Mouse (Mus musculus): ENCODE data around the gene Cops6.

Gene Cops6

DNA sequence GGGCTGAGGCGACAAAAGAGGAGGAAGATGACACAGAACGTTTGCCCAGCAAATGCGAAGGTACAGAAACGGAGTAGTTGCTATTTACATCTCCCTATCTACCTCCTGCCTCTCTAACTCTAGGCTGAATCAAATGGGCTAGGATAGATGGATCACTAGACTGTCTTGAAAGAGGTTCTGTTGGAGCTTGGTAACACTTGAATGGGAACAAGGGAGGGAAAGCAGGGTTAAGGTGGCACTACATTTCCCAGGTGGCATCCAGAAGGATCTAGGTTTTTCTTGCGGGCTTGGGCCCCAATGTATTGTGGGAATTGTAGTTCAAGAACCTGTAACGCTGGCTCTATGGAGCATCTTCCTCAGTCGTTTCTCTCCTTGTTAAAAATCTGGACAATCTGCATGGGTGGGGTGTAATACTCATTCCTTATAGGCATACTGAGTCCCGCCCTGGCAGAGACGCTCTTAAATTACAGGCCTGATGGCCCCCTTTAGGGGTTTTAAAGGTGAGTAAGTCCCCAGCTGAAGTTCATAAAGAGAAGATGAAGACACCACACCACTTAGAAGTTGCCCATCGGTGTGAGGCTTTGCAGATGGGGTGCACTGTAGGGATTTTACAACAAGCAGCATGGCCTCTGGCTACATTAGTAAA is 26.9 kb downstream of the Cops6 start:
- peak; percentile 72 for DNase-seq (ENCODE audit: extremely low spot score)

DNA sequence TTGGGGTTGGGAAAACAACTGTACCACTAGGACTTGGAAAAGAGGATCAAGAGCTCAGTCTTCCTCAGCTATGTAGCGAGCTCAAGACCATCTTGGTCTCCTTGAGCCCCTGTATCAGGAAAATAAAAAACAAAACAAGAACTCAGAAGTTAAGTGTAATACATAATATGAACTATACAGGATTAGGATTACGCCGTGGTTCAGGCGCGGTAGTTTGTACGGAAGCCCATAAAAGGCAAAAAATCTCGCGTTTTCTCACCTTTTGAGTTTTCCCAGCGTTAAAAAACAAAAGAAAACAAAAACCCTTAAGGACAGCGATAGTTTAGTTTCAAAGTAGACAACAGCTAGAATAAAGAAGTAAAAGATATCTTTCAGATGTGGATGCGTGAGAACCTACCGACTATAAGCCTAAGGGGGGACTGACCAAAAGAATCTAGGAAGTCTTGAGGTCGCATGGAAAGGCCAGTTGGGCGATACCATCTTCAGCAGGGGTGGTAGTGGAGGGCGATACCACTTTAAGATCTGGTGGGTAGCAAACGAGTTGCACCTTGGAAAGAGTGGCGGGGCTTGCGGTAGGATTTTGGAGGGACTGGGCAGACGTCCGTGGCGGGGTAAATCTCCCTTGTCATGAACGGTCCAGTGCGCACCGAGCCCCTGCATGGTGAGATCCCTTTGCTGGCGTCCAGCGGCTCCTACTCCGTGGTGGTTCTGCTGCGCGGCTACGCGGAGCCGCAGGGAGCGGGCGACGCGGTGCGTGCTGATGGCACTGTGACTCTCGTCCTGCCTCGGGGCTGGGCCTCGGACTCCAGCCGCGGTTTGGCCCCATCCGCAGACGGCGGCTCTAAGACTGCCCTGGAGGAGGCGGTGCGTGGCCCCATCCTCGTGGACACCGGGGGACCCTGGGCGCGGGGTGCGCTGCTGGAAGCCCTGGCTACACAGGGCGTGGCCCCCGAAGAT is 33.2 kb downstream of the Cops6 start, which contains the start of gene Mblac1:
Gene Mblac1 (plus strand): TSS at position 544 of the 957 bp plus-strand sequence.
- peak; percentile 92 for DNase-seq (ENCODE audit: extremely low spot score)

DNA sequence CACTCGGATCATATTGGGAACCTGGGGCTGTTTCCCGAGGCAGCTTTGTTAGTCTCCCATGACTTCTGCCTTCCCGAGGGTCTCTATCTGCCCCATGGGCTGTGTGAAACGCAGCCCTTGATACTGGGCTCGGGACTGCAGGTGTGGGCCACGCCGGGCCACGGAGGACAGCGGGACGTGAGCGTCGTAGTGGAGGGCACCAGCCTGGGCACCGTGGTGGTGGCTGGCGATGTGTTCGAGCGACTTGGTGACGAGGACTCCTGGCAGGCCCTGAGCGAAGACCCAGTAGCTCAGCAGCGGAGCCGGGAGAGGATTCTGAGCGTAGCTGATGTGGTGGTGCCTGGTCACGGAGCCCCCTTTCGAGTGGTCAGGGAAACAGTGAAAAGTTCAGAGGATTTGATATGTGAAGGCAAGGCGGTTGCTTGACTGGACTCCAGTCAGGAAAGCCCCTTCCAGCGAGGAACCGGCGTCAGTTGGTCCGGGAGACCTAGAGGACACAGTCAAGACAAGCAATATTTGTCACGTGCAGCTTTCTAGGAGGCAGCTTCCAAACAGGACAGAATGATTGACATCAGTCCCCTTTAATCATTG is 34.0 kb downstream of the Cops6 start:
- DNase-seq (ENCODE audit: extremely low spot score): peak; percentile 61

DNA sequence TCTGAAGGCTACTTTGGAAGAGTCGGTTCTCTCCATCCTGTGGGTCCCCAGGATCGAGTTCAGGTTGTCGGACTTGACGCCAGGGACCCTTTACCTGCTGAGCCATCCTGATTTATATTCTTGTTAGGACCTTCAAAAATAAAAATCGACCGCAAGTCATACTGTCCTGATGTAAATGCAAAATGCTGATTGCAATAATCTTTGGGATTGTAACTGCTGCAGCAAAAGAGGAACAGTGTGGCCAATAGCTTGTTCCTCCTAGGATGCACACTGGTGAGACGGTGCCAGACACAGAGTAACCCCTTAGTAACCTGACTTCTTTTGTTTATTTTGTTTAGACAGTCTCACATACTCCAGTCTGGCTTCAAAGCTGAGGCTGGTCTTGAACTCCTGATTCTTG is 34.6 kb downstream of the Cops6 start:
- DNase-seq (ENCODE audit: extremely low spot score): no peak

GRCm38 (mm10) chr5:138199576-138199975 is 38.7 kb downstream of the Cops6 start:
- no peak for DNase-seq (ENCODE audit: extremely low spot score)

GRCm38 (mm10) chr5:138202086-138202485 is 41.2 kb downstream of the Cops6 start:
- no peak for DNase-seq (ENCODE audit: extremely low spot score)

DNA sequence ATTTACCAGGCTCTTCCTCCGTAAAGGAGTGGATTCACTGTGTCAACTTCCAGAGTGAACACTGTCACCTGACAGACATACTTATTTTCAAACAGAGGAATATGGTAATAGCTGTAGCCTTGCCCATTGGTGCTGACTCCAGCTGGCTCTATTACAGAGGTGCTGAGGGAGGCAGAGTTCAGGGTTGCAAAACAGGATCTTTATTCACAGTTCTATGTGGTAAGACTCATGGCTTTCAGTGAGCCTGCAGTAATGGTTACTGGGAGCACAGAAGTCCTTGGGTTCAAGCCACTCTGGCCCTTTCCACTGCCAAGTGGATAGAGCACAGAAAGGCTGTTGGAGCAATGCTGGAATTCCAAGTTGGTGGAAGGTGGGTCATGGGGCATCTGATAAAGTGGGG is 46.4 kb downstream of the Cops6 start:
- no peak for DNase-seq (ENCODE audit: extremely low spot score)

- no peak for DNase-seq (ENCODE audit: extremely low spot score)
These were observed 47.0 kb downstream of the Cops6 start for GRCm38 (mm10) chr5:138207873-138208272.
